Mouse (Mus musculus) heart, adult 2 months (tissue): ENCODE results near the gene Tomm40l. TPM values are rescaled to one million over a fixed set of nuclear protein-coding genes. Genes with fewer than 3 reads are reported as not detected.

Experiments
- DNase-seq, 2 experiments: peaks; one replicate each; pipeline ENCODE4 v3.0.0; 2021
- H3K27ac ChIP-seq: fragments of 200-600 bp; 2 replicates; pipeline ENCODE4 v1.8.1; 2022
- H3K27me3 ChIP-seq: fragments of 200-500 bp; 2 replicates; pipeline ENCODE4 v1.6.1; 2012; ENCODE audit warnings: mild to moderate bottlenecking, low read length, inconsistent platforms, mixed read lengths; ENCODE audit not compliant: control insufficient read depth, insufficient read depth
- H3K36me3 ChIP-seq: fragments of 200-500 bp; 2 replicates; pipeline ENCODE4 v1.6.1; 2012; ENCODE audit warnings: low read length, inconsistent platforms; ENCODE audit not compliant: control insufficient read depth, insufficient read depth
- H3K4me1 ChIP-seq: fragments of 200-500 bp; 2 replicates; pipeline ENCODE4 v1.6.1; 2011; ENCODE audit warnings: low read length; ENCODE audit not compliant: control insufficient read depth, insufficient read depth
- H3K4me3 ChIP-seq: fragments of 200-600 bp; 2 replicates; pipeline ENCODE4 v1.8.1; 2022
- H3K79me2 ChIP-seq: fragments of 200-500 bp; replicated peaks from 2 replicates; pipeline ENCODE4 v1.6.1; 2012; ENCODE audit warnings: mild to moderate bottlenecking, inconsistent platforms, low read length, moderate library complexity, mixed read lengths; ENCODE audit not compliant: control insufficient read depth, insufficient read depth
- H3K9ac ChIP-seq: fragments of 200-500 bp; 2 replicates; pipeline ENCODE4 v1.6.1; 2012; ENCODE audit warnings: low read depth, mild to moderate bottlenecking, control low read depth, inconsistent platforms, low read length, mixed read lengths
- CTCF ChIP-seq: fragments of 200-600 bp; IDR thresholded peaks from 2 replicates; pipeline ENCODE4 v1.8.1; 2022; ENCODE audit warnings: antibody characterized with exemption, mild to moderate bottlenecking, moderate library complexity
- EP300 ChIP-seq: fragments of 200-500 bp; IDR thresholded peaks from 2 replicates; pipeline ENCODE4 v1.6.1; 2011; ENCODE audit warnings: low read depth, low read length, control low read depth; ENCODE audit not compliant: insufficient read depth
- POLR2A ChIP-seq: fragments of 200-500 bp; IDR thresholded peaks from 2 replicates; pipeline ENCODE4 v1.6.1; 2011; ENCODE audit warnings: mild to moderate bottlenecking, low read depth, low read length, control low read depth; ENCODE audit not compliant: insufficient read depth
- WGBS: fragments of 180-500 bp; shearing (Covaris S2); methylation state at CpG from one replicate; pipeline ENCODE4 v1.1.7; 2018; 5-methylcytosine and 5-hydroxymethylcytosine counted together
- intact Hi-C: fragments of 180-260 bp; cut with DNase I; formaldehyde crosslinking; loops from one replicate; pipeline ENCODE4 v1.15.1; 2025
- polyA plus RNA-seq: library from polyadenylated mRNA; depleted of rRNA; stranded (reverse); fragments of >200 nt; gene quantifications from 2 replicates; pipeline ENCODE4 v1.2.3, GENCODE M21; 2012
- total RNA-seq, 2 experiments: library from RNA; stranded (reverse); gene quantifications; 2 replicates each; pipeline ENCODE4 v1.2.3; 2021

The Tomm40l gene
- total and polyA plus RNA-seq, 3 experiments: 63.9 to 81.6 (median 79.8) TPM

DNA sequence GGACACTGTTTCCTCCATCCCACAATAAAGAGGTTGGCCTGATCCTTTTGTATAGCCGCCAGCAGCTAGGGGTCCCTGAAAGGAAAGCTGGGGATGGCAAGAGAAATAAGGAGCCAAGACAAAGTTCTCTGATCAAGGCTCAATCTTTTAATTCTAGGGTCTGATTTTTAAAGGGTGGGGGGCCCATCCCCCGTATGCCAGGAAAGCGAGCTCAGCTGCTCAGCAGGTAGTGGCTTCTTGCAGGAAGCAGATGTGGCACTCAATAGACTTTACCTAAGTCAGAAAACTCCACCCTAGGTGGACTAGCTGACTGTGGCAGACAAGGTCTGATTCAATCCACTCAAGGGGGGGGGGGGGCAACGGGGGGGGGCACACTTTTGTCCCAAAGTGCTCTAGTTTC is 4.5 kb upstream of the Tomm40l start:
- TF ChIP-seq EP300 (no peak), CTCF (no peak), POLR2A (no peak)
- intact Hi-C loops: no loop called here
- no peak overlapping the region for H3K27ac ChIP-seq
- H3K9ac ChIP-seq: no peak overlapping the region
- no peaks in the 10 kb centered on the region for H3K27me3 ChIP-seq
- WGBS: 61% methylated on average over 4 of the region's 4 CpGs
- DNase-seq: no peak
- H3K4me3 ChIP-seq: no peak overlapping the region
- H3K79me2 ChIP-seq: no peaks in the 10 kb centered on the region
- H3K36me3 ChIP-seq: no peaks in the 10 kb centered on the region
- peaks cover 4% of the 10 kb centered on the region; the same call in 1 of the 2 replicates for H3K4me1 ChIP-seq

- intact Hi-C loops: loop anchor here (5.0 kb wide), 1 partner anchor 102 kb away; the partner anchor contains the start of gene Dedd
- no peak within 1 kb of the TSS for H3K27ac ChIP-seq
These were observed 2.5 kb upstream of the Tomm40l start, which contains the start of gene Apoa2 for GRCm38 (mm10) chr1:171224857-171225256. Gene Apoa2 (plus strand): TSS chr1:171225054.

DNA sequence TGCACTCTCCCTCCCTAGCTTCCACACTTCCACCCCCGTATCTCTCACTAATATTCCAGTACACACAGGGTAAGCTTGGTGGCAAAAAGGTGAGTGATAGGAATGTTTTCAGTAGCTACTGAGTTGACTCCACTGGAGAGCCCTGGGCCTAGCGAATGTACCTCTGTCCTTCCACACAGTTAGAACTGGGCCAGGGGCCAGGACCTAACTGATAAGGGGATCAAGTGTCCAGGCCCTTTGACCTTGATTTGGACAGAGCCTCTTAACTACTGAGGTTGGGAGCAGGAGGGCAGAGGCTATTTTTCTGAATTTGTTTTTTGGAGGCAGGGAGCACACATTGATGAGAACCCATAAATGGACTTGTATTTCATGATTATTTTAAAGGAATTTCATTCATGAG is 1.5 kb upstream of the Tomm40l start:
- TF ChIP-seq POLR2A (no peak), CTCF (no peak), EP300 (no peak)

More at GRCm38 (mm10) chr1:171224857-171225256, 2.5 kb upstream of the Tomm40l start, which contains the start of gene Apoa2:
- no peaks in the 10 kb centered on the region for H3K36me3 ChIP-seq
- 84% methylated on average over 5 of the region's 5 CpGs for WGBS
- no peaks in the 10 kb centered on the region for H3K79me2 ChIP-seq
- peaks cover 7% of the 10 kb centered on the region; the same call in 1 of the 2 replicates for H3K4me1 ChIP-seq
- no peak for TF ChIP-seq EP300
- no peak for TF ChIP-seq CTCF
- TF ChIP-seq POLR2A: no peak
- no peak within 1 kb of the TSS for H3K4me3 ChIP-seq
- H3K9ac ChIP-seq: no peak within 1 kb of the TSS
- H3K27me3 ChIP-seq: no peaks in the 10 kb centered on the region
- DNase-seq: no peak

GRCm38 (mm10) chr1:171223168-171223567 is 854 bp upstream of the Tomm40l start:
- peak overlapping the region; percentile 67 for H3K9ac ChIP-seq
- peak overlapping the region; percentile 96 for H3K27ac ChIP-seq
- no peak for TF ChIP-seq EP300
- TF ChIP-seq POLR2A: no peak
- intact Hi-C loops: loop anchor here (1.0 to 5.0 kb wide), 4 partner anchors 16 to 104 kb away; partner anchors contain the start of gene Dedd
- no peaks in the 10 kb centered on the region for H3K36me3 ChIP-seq
- WGBS: 75% methylated on average over 6 of the region's 6 CpGs
- no peaks in the 10 kb centered on the region for H3K27me3 ChIP-seq
- H3K79me2 ChIP-seq: no peaks in the 10 kb centered on the region
- no peak for DNase-seq
- peak overlapping the region; percentile 59 for H3K4me3 ChIP-seq
- peaks cover 7% of the 10 kb centered on the region; the same call in 1 of the 2 replicates for H3K4me1 ChIP-seq

More for the DNA sequence above, 1.5 kb upstream of the Tomm40l start:
- Histone ChIP-seq H3K27ac (no peak overlapping the region), H3K27me3 (no peaks in the 10 kb centered on the region), H3K79me2 (no peaks in the 10 kb centered on the region), H3K4me1 (peaks cover 7% of the 10 kb centered on the region; the same call in 1 of the 2 replicates), H3K9ac (no peak overlapping the region), H3K36me3 (no peaks in the 10 kb centered on the region), H3K4me3 (no peak overlapping the region)
- 53% methylated on average over 2 of the region's 2 CpGs for WGBS
- intact Hi-C loops: loop anchor here (1.0 to 5.0 kb wide), 4 partner anchors 15 to 104 kb away; partner anchors contain the start of gene Dedd
- DNase-seq: peak in 1 of 2 experiments; percentile 44

DNA sequence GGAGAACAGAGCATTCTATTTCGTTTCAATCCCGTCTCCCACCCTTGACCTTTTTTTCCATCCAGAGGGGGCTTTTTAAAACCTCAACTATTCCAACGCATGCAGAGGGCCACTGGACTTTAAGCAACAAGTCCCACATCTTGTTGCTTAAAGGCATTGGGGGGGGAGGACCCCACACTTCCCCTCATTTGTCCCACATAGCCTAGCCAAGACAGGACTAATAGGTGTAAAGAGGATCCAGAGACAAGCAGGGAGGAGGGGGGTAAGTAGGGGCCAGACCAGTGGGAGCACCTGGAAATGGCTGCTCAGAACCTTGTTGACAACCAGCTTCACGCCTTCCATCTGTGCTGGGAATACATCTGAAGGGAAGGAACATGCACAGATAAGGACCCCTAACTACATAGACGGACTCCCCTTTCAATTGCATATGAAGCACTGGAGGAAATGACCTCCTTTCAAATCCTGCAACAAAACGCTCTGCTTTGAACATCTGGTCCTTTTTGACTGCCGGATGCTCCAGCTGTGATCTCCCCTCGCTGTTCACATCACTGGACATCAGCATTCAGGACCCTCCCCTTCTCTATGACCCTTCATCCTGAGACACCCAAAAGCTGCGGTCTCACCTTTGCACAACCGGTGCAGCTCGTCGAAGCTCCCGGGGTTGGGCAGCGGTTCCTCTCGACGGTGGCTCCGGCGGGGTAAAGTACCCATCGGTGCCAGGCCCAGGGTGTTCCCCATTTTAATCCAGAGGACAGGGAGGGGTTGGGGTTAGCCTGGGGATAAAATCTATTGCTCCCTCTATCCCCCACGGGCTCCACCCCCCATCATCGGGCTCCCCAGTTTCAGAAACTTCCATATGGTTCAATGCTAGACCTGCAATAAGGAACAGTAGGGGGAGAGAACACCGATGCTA is 777 bp downstream of the Tomm40l start:
- Histone ChIP-seq H3K4me1 (peaks cover 7% of the 10 kb centered on the region; the same call in 1 of the 2 replicates), H3K36me3 (no peaks in the 10 kb centered on the region), H3K9ac (peak overlapping the region; percentile 53), H3K27ac (peak overlapping the region; percentile 81), H3K27me3 (no peaks in the 10 kb centered on the region), H3K4me3 (peak overlapping the region; percentile 61), H3K79me2 (no peaks in the 10 kb centered on the region)
- TF ChIP-seq POLR2A (no peak), CTCF (no peak), EP300 (no peak)
- peak in 1 of 2 experiments; percentile 36 for DNase-seq
- WGBS: 4% methylated on average over 22 of the region's 22 CpGs
- intact Hi-C loops: loop anchor here (2.0 to 5.0 kb wide), 5 partner anchors 17 to 111 kb away; partner anchors contain the start of gene Dedd
